Mouse (Mus musculus) inflammation-experienced regulatory T-cells (primary cell): ENCODE measurements around the gene Mpv17l2. TPM values are rescaled to one million over a fixed set of nuclear protein-coding genes. Genes with fewer than 3 reads are reported as not detected.

Source experiments
- polyA plus RNA-seq, 2 experiments: library from polyadenylated mRNA; unstranded; fragments of 100-300 nt; shearing (Covaris generic); gene quantifications; one replicate each; pipeline ENCODE4 v1.2.1; 2017

Mpv17l2 gene
- 10 to 100 TPM; 54.0 to 62.1 TPM for polyA plus RNA-seq

DNA sequence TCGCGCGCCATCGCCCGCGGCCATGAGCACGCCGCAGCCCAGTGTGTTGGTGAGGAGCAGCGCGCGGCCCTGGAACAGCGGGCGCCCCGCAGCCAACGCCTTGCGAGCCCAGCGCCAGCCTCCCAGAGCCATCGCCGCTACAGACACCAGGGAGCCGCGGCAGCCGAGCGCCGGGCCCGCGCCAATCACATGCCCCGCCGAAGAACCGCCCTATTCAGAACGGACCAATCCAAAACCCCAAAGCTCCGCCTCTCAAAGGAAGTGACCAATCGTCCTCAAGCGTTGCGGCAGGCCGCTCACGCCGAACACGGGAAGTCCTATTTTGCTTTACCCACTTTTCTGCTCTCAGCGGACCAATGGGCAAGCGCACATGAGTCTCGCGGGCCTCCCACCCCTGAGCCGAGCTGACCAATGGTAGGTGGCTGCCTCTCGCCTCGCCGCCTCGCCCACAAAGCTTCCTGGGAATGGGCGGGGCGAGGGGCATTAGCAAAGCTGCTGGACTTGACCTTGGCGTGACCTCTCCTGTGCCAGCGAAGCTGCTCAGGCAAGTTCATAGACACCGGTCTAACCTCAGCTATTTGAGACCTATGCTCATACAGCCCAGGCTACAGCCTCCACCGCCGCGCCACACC lies at the start of gene Mpv17l2:
Gene Mpv17l2 (minus strand): TSS at position 172 of the 632 bp plus-strand sequence.

GRCm38 (mm10) chr8:70808239-70808638 lies 47.5 kb upstream of the Mpv17l2 start, which contains the start of gene Il12rb1:
Gene Il12rb1 (plus strand): TSS chr8:70808449.

GRCm38 (mm10) chr8:70804481-70805206 lies 43.9 kb upstream of the Mpv17l2 start, which contains the start of gene Mast3:
Gene Mast3 (minus strand): TSS chr8:70805054.

DNA sequence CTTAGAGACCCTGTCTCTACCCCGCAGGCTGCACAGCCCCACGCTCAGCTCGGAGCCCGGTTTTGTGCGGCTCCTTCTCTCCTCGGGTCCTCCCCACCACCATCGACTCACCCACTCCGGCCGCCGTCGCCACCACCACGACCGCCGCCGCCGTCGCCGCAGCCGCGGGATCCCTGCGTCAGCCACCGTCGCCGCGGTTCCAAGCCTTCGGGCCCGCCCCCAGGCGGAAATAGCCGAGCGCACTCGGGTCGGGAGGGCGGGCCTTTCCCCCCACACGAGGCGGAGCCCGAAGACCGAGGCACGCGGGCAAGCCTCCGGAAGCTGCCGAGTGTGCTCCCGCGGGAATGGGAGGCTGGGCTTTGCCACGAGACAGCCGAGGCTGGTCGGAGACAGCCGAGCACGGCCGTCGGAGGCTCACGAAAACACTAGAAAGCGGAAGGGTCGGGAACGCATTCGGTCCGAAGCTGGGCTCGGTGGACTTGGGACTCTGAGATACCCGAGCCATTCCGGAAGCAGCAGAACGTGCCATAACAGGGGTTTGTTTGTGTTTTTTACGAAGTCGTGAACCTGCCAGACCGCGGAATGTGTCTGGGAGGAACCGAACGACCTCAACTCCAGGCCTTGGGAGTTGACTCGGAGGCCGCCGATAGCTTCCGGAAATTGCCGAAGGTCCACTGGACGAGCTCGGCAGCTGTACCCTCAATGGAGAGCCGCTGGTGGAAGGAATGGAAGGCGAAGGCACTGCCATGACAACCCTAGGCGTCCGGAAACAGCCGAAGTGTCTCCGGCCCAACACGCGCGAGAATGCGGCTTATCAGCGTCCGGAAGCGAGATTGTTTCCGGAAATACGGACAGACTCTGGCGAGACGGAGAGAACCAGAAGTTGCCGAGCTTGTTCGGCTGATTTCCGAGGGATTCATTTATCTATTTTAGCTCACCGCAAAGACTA lies 16.0 kb upstream of the Mpv17l2 start, which contains the start of gene Pik3r2:
Gene Pik3r2 (minus strand): TSS at position 218 of the 949 bp plus-strand sequence.

GRCm38 (mm10) chr8:70754043-70754870 lies 6.5 kb downstream of the Mpv17l2 start, which contains the start of gene Rab3a:
Gene Rab3a (plus strand): TSS chr8:70754679.

DNA sequence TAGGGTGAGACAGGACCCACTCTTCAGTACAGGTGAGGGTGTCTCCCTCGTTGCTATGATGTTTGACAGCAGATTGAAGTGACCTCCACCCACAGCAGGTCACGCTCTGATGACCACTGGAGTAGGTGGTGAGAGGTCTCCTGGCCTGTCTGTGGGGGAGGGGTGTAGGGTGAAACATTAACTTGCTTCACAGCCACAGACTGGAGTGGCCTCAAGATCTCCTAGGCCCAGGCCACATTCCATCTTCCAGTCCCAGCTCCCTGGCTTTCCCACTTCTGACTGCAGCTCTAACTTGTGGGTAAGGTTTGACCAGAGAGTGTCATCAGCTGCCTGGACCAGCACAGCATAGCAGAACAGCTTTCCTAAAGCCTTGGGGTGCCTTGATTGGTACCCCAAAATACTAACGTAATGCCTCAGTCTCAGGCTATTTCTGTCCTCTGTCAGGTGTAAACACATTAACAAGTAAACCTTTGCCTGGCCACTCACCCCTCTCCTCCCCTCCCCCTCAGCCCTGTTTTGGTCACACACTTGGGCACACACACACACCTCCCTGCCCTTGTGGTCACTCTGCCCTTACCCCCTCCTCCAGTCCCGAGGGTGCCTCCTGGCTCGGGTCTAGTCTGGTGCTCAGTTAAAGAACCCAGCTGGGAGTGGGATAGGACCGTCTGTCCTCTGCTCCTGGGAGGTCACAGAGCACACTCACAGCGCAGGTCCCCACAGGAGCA lies 37.1 kb downstream of the Mpv17l2 start, which contains the start of gene Pde4c:
Gene Pde4c (plus strand): TSS at position 235 of the 725 bp plus-strand sequence.

GRCm38 (mm10) chr8:70718297-70718696 lies 42.4 kb downstream of the Mpv17l2 start, which contains the start of gene Gm3336:
Gene Gm3336 (plus strand): TSS chr8:70718543.

Other genes starting within 250 kb of the Mpv17l2 start
- gene Fkbp8, start 233.2 kb downstream of the Mpv17l2 start, polyA plus RNA-seq, result 100 to 1,000 TPM; 362 to 377 TPM
- 10 to 100 TPM; 75.4 to 87.4 TPM for gene Kxd1, start 233.0 kb downstream of the Mpv17l2 start, polyA plus RNA-seq
- gene Ell, start 221.5 kb downstream of the Mpv17l2 start, polyA plus RNA-seq, result 10 to 100 TPM; 25.3 to 30.2 TPM
- gene Isyna1, start 166.6 kb downstream of the Mpv17l2 start, polyA plus RNA-seq, result 100 to 1,000 TPM in 1 of 2 experiments, 10 to 100 TPM in 1; 83.1 to 103 TPM
- gene Ssbp4, start 152.1 kb downstream of the Mpv17l2 start, polyA plus RNA-seq, result 100 to 1,000 TPM; 132 to 196 TPM
- under 1 TPM; 0.22 to 0.49 TPM for gene Lrrc25, start 144.8 kb downstream of the Mpv17l2 start, polyA plus RNA-seq
- under 1 TPM in 1 of 2 experiments, not detected in 1; 0.54 TPM for gene Gdf15, start 128.5 kb downstream of the Mpv17l2 start, polyA plus RNA-seq
- 1 to 10 TPM; 1.5 to 4.3 TPM for gene Pgpep1, start 100.6 kb downstream of the Mpv17l2 start, polyA plus RNA-seq
- gene Lsm4, start 87.7 kb downstream of the Mpv17l2 start, polyA plus RNA-seq, result 100 to 1,000 TPM; 304 to 322 TPM
- 100 to 1,000 TPM; 739 to 832 TPM for gene Jund, start 62.0 kb downstream of the Mpv17l2 start, polyA plus RNA-seq
- gene Iqcn, start 57.5 kb downstream of the Mpv17l2 start, polyA plus RNA-seq, result 1 to 10 TPM in 1 of 2 experiments, under 1 TPM in 1; 0.08 to 1.1 TPM
- under 1 TPM in 1 of 2 experiments, not detected in 1; 0.56 TPM for gene Gm3336, start 42.4 kb downstream of the Mpv17l2 start, polyA plus RNA-seq
- under 1 TPM; 0.37 to 0.56 TPM for gene Pde4c, start 37.2 kb downstream of the Mpv17l2 start, polyA plus RNA-seq
- gene Rab3a, start 6.3 kb downstream of the Mpv17l2 start, polyA plus RNA-seq, result 10 to 100 TPM; 11.1 to 17.4 TPM
- gene Pik3r2, start 15.8 kb upstream of the Mpv17l2 start, polyA plus RNA-seq, result 10 to 100 TPM; 26.3 to 34.1 TPM
- 100 to 1,000 TPM in 1 of 2 experiments, 10 to 100 TPM in 1; 85.6 to 111 TPM for gene Mast3, start 44.1 kb upstream of the Mpv17l2 start, polyA plus RNA-seq
- gene Il12rb1, start 47.5 kb upstream of the Mpv17l2 start, polyA plus RNA-seq, result 10 to 100 TPM; 36.1 to 48.8 TPM
- 10 to 100 TPM; 27.8 to 35.2 TPM for gene Arrdc2, start 78.8 kb upstream of the Mpv17l2 start, polyA plus RNA-seq
- gene Kcnn1, start 102.3 kb upstream of the Mpv17l2 start, polyA plus RNA-seq, result under 1 TPM; 0.16 to 0.65 TPM
- 10 to 100 TPM; 72.9 to 77.4 TPM for gene Ccdc124, start 113.0 kb upstream of the Mpv17l2 start, polyA plus RNA-seq
- gene Slc5a5, start 131.8 kb upstream of the Mpv17l2 start, polyA plus RNA-seq, result not detected
- 1,000 to 10,000 TPM; 5,102 to 6,041 TPM for gene Rpl18a, start 136.5 kb upstream of the Mpv17l2 start, polyA plus RNA-seq
- 10 to 100 TPM; 59.8 to 80.4 TPM for gene Map1s, start 145.0 kb upstream of the Mpv17l2 start, polyA plus RNA-seq